Mouse (Mus musculus): Measurements from ENCODE around the gene Tdp2. TPM values are rescaled to one million over a fixed set of nuclear protein-coding genes. Genes with fewer than 3 reads are reported as not detected.
"Not testable (repeated sequence)": the region's sequence is repeated elsewhere in the genome, so short reads cannot be mapped to it uniquely, and the experiment has no call there.

Tdp2 gene
- polyA plus RNA-seq, 1 experiment: 5.4 TPM

DNA sequence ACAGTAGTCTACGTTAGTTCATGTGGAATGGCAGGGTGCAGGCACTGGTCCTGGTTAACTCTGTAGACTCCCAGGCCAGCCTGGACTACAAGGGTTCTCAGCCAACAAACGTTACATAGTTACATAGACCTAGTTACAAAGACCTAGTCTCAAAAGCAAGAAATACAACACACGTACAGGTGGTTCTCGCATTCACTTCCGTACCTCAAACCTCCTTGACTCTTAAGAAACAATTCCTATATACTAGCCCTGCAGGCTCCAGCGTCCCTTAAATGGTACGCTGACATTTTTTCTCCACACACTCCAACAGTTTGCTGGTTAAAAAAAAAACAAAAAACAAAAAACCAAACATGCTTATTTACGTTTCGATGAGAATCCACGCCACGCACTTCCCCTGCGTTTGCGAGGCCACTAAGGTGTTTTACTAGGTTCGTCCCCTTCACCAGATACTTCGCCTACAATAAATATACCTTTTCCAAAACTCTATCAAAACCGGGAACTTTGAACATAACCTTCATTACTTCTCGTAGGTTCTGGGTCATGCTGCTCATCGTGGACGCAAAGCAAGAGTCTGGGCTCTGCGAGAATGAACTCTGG lies 625 bp upstream of the Tdp2 start:
- TF ChIP-seq USF1 (IDR thresholded peaks at IDR 0.05; ENCODE audit: low read depth) (no peak), POLR2A (IDR thresholded peaks at IDR 0.05; ENCODE audit: insufficient read length, low read depth) (no peak), SRF (IDR thresholded peaks at IDR 0.05; ENCODE audit: control insufficient read depth, insufficient read length, low read depth) (no peak), E2F4 (IDR thresholded peaks at IDR 0.05; ENCODE audit: insufficient read depth) (no peak), TCF12 (IDR thresholded peaks at IDR 0.05; ENCODE audit: insufficient read depth, poor library complexity, severe bottlenecking) (no peak), CEBPB (IDR thresholded peaks at IDR 0.05; ENCODE audit: insufficient read depth, poor library complexity, severe bottlenecking) (no peak), MAX (IDR thresholded peaks at IDR 0.05; ENCODE audit: low read depth) (no peak), MYOG (IDR thresholded peaks at IDR 0.05; ENCODE audit: control insufficient read depth in 1 of 3, insufficient read depth in 1 of 3, insufficient read length in 2 of 3, low read depth in 2 of 3) (no peak), POLR2AphosphoS2 (IDR thresholded peaks at IDR 0.05; ENCODE audit: insufficient read length, low read depth) (no peak), TCF3 (IDR thresholded peaks at IDR 0.05; ENCODE audit: insufficient read length, low read depth) (no peak)

GRCm38 (mm10) chr13:24832131-24832810 lies 792 bp downstream of the Tdp2 start:
- Histone ChIP-seq H3ac (ENCODE audit: control insufficient read depth, insufficient read length) (peak overlapping the region; percentile 4), H3K79me2 (ENCODE audit: control insufficient read depth, insufficient read depth) (peaks cover 61% of the 10 kb centered on the region), H3K36me3 (ENCODE audit: control insufficient read depth, insufficient read depth) (peaks cover 2% of the 10 kb centered on the region), H3K4me2 (ENCODE audit: low read depth) (peak overlapping the region; percentile 77), H3K27me3 (ENCODE audit: control insufficient read depth, insufficient read depth, insufficient read length) (no peaks in the 10 kb centered on the region), H3K4me3 (peak overlapping the region; percentile 61)
- no peak for TF ChIP-seq TCF3 (IDR thresholded peaks at IDR 0.05; ENCODE audit: insufficient read length, low read depth)
- no peak for TF ChIP-seq USF1 (IDR thresholded peaks at IDR 0.05; ENCODE audit: low read depth)
- TF ChIP-seq TCF12 (IDR thresholded peaks at IDR 0.05; ENCODE audit: insufficient read depth, poor library complexity, severe bottlenecking): no peak
- TF ChIP-seq MAX (IDR thresholded peaks at IDR 0.05; ENCODE audit: low read depth): no peak

More for the DNA sequence above, 625 bp upstream of the Tdp2 start:
- H3K36me3 ChIP-seq (ENCODE audit: control insufficient read depth, insufficient read depth): no peaks in the 10 kb centered on the region
- H3K4me3 ChIP-seq: peak overlapping the region; percentile 61
- peaks cover 47% of the 10 kb centered on the region for H3K79me2 ChIP-seq (ENCODE audit: control insufficient read depth, insufficient read depth)
- no peaks in the 10 kb centered on the region for H3K27me3 ChIP-seq (ENCODE audit: control insufficient read depth, insufficient read depth, insufficient read length)
- peak overlapping the region; percentile 4 for H3ac ChIP-seq (ENCODE audit: control insufficient read depth, insufficient read length)
- H3K4me2 ChIP-seq (ENCODE audit: low read depth): peak overlapping the region; percentile 84

GRCm38 (mm10) chr13:24832811-24833155 lies 1.3 kb downstream of the Tdp2 start:
- Histone ChIP-seq H3K27me3 (ENCODE audit: control insufficient read depth, insufficient read depth, insufficient read length) (no peaks in the 10 kb centered on the region), H3K4me3 (peak overlapping the region; percentile 61), H3K4me2 (ENCODE audit: low read depth) (peak overlapping the region; percentile 77), H3K79me2 (ENCODE audit: control insufficient read depth, insufficient read depth) (peaks cover 66% of the 10 kb centered on the region), H3K36me3 (ENCODE audit: control insufficient read depth, insufficient read depth) (peaks cover 3% of the 10 kb centered on the region), H3ac (ENCODE audit: control insufficient read depth, insufficient read length) (no peak overlapping the region)
- TF ChIP-seq MYOD1 (IDR thresholded peaks at IDR 0.05; ENCODE audit: control insufficient read depth in 1 of 3, insufficient read length in 2 of 3, low read depth in 2 of 3) (no peak), POLR2A (IDR thresholded peaks at IDR 0.05; ENCODE audit: insufficient read length, low read depth) (no peak), CEBPB (IDR thresholded peaks at IDR 0.05; ENCODE audit: insufficient read depth, poor library complexity, severe bottlenecking) (no peak), REST (IDR thresholded peaks at IDR 0.05; ENCODE audit: insufficient read depth, insufficient read length) (no peak), SRF (IDR thresholded peaks at IDR 0.05; ENCODE audit: control insufficient read depth, insufficient read length, low read depth) (no peak)

DNA sequence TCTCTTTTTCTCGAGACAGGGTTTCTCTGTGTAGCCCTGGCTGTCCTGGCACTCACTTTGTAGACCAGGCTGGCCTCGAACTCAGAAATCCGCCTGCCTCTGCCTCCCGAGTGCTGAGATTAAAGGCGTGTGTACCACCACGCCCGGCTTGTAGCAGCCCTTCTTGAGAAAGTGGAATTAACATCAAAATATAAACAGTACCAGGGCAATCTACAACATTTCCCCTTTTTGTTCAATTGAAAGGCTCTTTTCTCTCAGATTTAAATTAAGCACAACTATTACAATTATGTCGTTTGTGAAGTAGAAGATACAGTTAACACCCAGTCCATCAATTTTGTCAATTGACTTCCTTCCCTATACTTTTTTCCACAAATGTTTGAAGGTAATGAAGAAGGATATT lies 6.3 kb downstream of the Tdp2 start:
- H3K4me3 ChIP-seq; H3K27me3 ChIP-seq (ENCODE audit: control insufficient read depth, insufficient read depth, insufficient read length); H3ac ChIP-seq (ENCODE audit: control insufficient read depth, insufficient read length); H3K4me2 ChIP-seq (ENCODE audit: low read depth): not testable (repeated sequence)
- Histone ChIP-seq H3K79me2 (ENCODE audit: control insufficient read depth, insufficient read depth) (peaks cover 65% of the 10 kb centered on the region), H3K36me3 (ENCODE audit: control insufficient read depth, insufficient read depth) (peaks cover 13% of the 10 kb centered on the region)

GRCm38 (mm10) chr13:24839831-24840230 lies 8.4 kb downstream of the Tdp2 start:
- no peak for TF ChIP-seq SRF (IDR thresholded peaks at IDR 0.05; ENCODE audit: control insufficient read depth, insufficient read length, low read depth)
- no peak for TF ChIP-seq POLR2A (IDR thresholded peaks at IDR 0.05; ENCODE audit: insufficient read length, low read depth)
- no peak for TF ChIP-seq MAX (IDR thresholded peaks at IDR 0.05; ENCODE audit: low read depth)
- no peak for TF ChIP-seq MYOG (IDR thresholded peaks at IDR 0.05; ENCODE audit: control insufficient read depth in 1 of 3, insufficient read depth in 1 of 3, insufficient read length in 2 of 3, low read depth in 2 of 3)
- no peak for TF ChIP-seq TCF3 (IDR thresholded peaks at IDR 0.05; ENCODE audit: insufficient read length, low read depth)
- H3K36me3 ChIP-seq (ENCODE audit: control insufficient read depth, insufficient read depth): peaks cover 13% of the 10 kb centered on the region
- H3K4me3 ChIP-seq: no peak overlapping the region
- H3K4me2 ChIP-seq (ENCODE audit: low read depth): no peak overlapping the region
- peaks cover 44% of the 10 kb centered on the region for H3K79me2 ChIP-seq (ENCODE audit: control insufficient read depth, insufficient read depth)
- H3K27me3 ChIP-seq (ENCODE audit: control insufficient read depth, insufficient read depth, insufficient read length): no peaks in the 10 kb centered on the region
- H3ac ChIP-seq (ENCODE audit: control insufficient read depth, insufficient read length): no peak overlapping the region

All from myocyte (in vitro differentiated cells).